Mouse (Mus musculus): ENCODE data around the gene Eif5b.

DNA sequence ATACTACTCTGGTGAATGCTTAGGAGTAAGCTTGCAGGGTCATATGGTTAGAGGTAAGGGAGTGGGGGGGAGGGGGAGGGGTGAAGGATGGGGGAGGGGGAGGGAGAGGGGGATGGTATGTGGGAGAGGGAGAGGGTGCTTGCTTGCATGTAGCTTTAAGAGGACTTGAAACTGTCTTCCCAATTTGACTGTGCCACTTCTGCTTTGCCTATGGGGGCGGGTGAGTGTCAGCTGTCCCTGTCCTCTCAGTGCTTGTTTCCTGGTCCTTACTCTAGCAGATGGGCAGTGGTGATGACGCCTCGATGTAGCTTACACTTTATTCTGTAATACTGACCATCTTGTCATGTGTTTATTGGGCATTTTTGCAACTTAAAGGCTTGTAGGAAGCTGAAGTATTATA lies 14.3 kb downstream of the Eif5b start:
- no peak for TF ChIP-seq CTCF (IDR thresholded peaks at IDR 0.05)
- TF ChIP-seq EP300 (IDR thresholded peaks at IDR 0.05) = no peak

Measured in lung, postnatal 0 days (tissue).